Mouse (Mus musculus) heart, postnatal 10 days (tissue): ENCODE results near the gene Efr3b. TPM values are rescaled to one million over a fixed set of nuclear protein-coding genes. Genes with fewer than 3 reads are reported as not detected.

Experiments
- DNase-seq, 2 experiments: peaks; one replicate each; pipeline ENCODE4 v3.0.0; 2021
- intact Hi-C: fragments of 180-260 bp; cut with DNase I; formaldehyde crosslinking; loops from one replicate; pipeline ENCODE4 v1.15.1; 2025
- total RNA-seq, 2 experiments: library from RNA; stranded (reverse); gene quantifications; 2 replicates each; pipeline ENCODE4 v1.2.3; 2021

The Efr3b gene
- total RNA-seq, 2 experiments from 2014 or later = 9.8 to 15.8 TPM

- intact Hi-C loops = no loop called here
- DNase-seq = no peak
Observed at GRCm38 (mm10) chr12:3918577-3918976, 120.1 kb downstream of the Efr3b start.

- intact Hi-C loops = no loop called here
Observed at GRCm38 (mm10) chr12:3917668-3918341, 120.9 kb downstream of the Efr3b start.

GRCm38 (mm10) chr12:3915852-3916251 lies 122.9 kb downstream of the Efr3b start:
- intact Hi-C loops = no loop called here
- DNase-seq = no peak

More at GRCm38 (mm10) chr12:3917668-3918341, 120.9 kb downstream of the Efr3b start:
- DNase-seq = no peak

Other genes with a start within 250 kb of the Efr3b start
- gene Dnmt3a, start 232.9 kb downstream of the Efr3b start, total RNA-seq = 100 to 1,000 TPM; 105 to 121 TPM
- under 1 TPM in 1 of 2 experiments, not detected in 1; 0.72 TPM for gene Pomc, start 84.0 kb downstream of the Efr3b start, total RNA-seq
- gene Dnajc27, start 43.7 kb upstream of the Efr3b start, total RNA-seq = 1 to 10 TPM; 6.8 to 7.3 TPM
- 10 to 100 TPM in 1 of 2 experiments, 1 to 10 TPM in 1; 7.1 to 20.2 TPM for gene Adcy3, start 94.2 kb upstream of the Efr3b start, total RNA-seq
- gene Ptrhd1, start 195.1 kb upstream of the Efr3b start, total RNA-seq = 1 to 10 TPM; 4.8 to 5.0 TPM
- gene Cenpo, start 195.4 kb upstream of the Efr3b start, total RNA-seq = 1 to 10 TPM; 5.0 to 5.3 TPM